Mouse (Mus musculus) frontal cortex, adult 2 months (tissue): ENCODE measurements at regions not wholly inside any gene's neighbourhood (a gene's known extent, or its start where the extent isn't known, plus 50 kb on each side); places are given as distances from the start of the nearest gene placed in this dataset.

Source experiments
- DNase-seq, 2 experiments: peaks; one replicate each; pipeline ENCODE4 v3.0.0; 2022; ENCODE audit warnings: low spot score in 1 of 2; ENCODE audit errors: extremely low spot score in 1 of 2

GRCm38 (mm10) chr9:30775161-30775560 is 147.1 kb downstream of the Adamts15 start:
- no peak for DNase-seq

DNA sequence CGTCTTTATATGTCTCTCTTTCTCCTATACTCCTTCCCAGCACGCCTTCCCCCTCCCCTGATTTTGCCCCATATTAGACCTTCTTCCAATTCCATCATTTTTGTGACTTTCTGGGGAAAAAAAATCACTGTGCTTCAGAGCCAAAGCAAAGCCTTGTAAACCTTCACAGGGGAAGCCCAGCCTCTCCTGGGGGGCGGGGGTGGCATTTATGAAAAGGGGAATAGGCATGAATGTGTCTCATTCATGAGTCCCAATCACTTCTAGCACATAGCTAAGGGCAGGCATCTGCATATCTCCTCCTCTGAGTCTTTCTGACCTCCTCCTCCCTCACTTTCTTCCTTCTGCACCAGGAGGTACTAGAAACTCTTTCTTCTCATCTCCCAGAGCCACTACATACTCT is 149.8 kb downstream of the Adamts15 start:
- no peak for DNase-seq

DNA sequence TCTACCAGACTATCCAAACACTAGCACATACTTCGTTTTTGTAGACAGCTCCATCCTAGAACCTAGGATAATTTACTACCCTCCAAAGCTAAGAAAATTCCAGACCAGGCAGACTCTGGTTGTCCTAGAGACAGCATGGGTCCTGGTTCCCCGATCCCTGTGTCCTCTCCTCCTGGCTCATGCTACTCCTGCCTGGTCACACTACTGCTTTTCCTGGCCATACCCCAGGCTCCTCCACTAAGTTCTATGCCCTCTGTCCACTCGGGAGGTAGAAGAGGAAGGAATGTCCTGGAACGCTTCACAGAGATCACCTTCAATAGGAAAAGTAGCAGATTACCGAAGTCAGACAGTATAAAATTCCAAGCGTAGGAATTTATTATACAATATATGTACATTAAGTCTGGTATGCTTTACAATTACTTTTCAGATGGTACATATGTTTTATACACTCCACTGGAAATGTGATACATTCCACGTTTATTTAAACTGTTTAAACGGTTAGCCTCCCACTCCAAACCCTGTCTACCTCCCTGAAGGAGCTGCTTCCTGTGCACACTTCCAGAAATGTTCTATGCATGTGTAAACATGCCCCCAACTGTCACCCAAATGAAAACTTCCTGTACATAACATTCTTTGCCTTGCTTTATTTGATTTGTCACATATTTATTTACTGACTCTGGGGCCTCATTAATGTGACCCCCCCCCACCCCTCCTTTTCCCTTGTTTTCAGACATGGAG is 151.6 kb downstream of the Adamts15 start:
- no peak for DNase-seq

DNA sequence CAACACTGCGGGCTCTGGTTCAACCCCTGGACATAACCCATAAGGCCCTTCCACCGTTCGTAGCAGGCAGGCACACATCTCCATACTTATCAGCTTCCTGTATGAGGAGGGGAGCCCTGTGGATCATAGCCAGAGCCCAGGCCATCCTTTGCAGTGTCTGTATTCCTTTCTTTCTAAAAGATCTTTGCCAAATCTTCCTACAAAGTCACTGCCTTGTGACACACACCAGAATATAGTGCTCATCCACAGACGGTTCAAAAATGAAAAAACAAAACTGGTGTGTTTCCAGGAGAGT is 152.9 kb downstream of the Adamts15 start:
- DNase-seq = no peak

DNA sequence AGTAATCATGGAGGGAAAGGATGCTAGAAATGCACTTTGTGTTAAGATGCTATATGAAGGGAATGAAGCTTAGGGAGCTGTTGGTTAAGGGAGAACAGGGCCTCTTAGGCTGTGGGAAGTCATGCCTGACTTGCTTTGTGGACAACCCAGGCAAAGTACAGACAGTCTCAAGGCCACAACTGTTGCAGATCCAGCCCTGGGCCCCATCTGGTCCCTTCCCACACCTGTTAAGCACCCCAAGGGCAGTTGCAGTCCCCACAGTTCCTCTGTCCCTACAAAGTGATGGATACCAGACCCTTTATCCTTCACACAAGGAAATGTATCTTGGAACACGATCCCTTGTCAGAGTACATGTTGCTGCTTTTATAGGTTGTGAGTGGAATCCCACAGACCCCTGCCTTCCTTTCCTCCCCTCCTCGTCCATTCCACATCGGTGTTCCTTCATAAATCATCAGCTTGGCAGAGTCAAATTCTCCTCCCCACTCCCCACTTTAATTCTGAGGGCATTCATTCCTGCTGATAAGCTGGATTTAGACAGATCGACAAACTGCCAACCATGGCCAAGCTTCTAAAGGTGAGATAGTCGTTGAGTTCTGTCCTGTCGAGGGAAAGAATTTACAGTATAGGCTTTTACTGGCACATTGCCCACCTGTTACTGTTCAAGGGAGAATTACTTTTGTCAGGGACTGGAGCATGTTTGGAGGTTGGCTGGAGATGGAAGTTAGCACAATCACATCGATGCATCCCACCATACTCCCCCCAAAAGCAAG is 153.4 kb downstream of the Adamts15 start:
- DNase-seq = no peak

- DNase-seq = no peak
Measured at GRCm38 (mm10) chr9:30766701-30767100, 155.6 kb downstream of the Adamts15 start.

DNA sequence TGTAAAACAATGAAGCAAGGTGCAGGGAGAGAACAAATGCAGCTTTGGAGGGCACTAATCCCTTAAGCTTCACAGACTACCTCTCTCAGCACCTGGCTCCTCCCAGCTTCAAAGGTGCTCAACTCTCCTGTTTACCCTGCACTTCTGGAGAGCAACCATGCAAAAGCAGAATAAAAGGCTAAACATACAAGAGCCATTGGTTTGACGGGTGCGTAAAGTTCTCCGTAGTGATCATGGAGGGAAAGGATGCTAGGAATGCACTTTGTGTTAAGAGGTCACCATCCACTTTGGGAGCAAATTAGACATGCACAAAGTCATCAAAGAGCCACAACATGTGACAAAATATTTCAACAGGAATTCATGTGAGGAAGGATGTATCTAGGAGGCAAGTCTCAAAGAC is 156.1 kb downstream of the Adamts15 start:
- DNase-seq = no peak

DNA sequence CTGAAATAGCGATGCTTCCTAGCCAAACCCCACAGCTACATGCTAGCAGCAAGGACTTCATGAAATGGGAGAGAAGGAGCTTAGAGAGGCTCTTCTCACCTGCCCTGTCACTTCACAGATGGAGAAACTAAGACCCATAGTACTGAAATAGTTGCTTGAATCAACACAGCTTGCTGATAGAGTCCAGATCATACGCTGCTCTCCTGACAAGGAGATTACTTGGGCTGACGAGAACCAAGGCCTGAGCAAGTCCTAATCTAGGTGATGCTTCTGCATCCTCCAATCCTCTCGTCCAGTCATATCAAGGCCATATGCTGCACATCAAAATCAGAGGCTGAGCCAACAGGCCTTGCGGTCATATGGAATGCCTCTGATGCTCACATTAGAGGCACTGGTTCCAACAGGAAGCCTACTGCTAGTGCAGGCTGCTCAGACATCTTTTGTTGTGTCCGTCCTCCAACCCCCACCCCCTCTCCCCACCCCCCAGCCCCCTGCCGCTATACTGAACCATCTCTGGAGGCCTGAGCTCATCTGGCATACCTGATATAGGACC is 157.2 kb downstream of the Adamts15 start:
- DNase-seq = no peak

- DNase-seq = peak in 1 of 2 experiments; percentile 2
Measured at GRCm38 (mm10) chr9:30762913-30763312, 159.3 kb downstream of the Adamts15 start.

GRCm38 (mm10) chr9:30758121-30758520 is 164.1 kb downstream of the Adamts15 start:
- DNase-seq = no peak

DNA sequence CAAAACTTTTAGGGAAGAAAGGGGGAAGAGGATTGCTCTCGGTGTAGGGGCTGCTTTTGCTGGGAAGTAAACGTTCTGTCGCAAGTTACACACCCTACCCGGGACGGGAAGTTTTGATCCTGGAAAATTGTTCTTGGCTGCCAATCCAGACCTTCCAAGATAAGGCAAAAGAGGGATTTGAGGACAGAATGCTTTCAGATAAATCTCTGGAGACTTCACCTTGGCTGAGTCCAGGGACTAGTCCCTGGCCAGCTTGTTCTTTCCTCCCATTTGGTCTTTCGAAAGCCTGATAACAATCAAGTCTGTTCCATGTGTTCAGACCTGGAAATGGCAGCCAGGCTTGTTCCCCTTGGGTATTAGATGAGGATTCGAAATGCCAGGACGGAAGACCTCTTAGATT is 164.8 kb downstream of the Adamts15 start:
- DNase-seq = no peak

- no peak for DNase-seq
Measured at GRCm38 (mm10) chr9:30756796-30757195, 165.5 kb downstream of the Adamts15 start.

DNA sequence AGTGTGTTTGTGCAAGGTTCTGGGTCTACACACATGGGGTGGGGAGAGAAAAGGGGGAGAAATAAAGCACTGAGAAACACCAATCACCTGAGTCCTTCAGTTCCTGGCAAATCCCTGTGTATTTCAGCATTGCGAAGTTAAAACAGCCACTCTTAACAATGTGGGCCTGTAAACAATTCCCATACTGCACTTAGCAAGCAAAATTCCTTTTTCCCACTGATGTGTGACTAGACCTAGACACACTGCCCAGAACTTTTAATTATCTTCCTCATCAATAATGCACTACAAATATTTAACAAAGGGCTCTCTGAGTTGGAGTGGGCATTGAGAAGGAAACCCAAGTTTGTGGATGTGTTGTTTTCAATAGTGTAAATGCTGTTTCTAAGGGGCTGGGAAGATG is 166.7 kb downstream of the Adamts15 start:
- no peak for DNase-seq

DNA sequence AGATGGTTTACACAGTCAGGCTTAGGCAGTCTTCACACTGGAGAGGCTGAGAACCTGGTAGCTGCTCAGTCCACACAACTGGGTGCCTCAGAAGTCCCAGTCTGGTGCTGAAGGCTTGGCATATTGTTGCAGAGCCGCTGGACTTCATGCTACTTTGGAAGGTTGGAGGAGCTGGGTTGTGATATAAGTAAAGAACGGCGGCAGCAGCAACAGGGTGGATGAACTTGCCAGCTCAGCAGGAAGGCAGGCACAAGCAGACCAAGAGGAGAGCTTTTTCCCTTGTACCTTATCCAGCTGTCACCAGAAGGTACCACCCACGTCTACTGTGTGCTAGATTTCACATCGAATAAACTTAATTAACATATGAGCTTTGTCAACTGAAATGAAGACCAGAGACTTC is 167.4 kb downstream of the Adamts15 start:
- DNase-seq = no peak

DNA sequence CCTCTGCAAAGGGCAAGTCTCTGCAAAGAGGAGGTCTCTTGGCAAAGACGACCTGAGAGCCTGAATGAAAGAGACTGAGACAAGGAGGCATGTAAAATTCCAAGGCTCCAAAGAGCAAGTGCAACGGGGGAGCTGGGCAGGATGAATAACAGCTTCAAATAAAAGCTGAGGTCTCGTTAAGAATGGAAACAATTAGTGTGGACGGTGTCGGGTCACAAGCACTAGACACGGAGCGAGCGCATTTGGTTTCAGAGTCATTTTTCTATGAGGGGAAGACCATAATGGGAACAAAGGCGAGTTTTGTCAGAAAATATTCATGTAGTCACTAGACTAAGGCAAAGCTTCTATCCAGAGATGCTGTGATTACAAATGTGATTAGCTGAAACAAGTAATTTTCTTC is 178.8 kb downstream of the Adamts15 start:
- no peak for DNase-seq

DNA sequence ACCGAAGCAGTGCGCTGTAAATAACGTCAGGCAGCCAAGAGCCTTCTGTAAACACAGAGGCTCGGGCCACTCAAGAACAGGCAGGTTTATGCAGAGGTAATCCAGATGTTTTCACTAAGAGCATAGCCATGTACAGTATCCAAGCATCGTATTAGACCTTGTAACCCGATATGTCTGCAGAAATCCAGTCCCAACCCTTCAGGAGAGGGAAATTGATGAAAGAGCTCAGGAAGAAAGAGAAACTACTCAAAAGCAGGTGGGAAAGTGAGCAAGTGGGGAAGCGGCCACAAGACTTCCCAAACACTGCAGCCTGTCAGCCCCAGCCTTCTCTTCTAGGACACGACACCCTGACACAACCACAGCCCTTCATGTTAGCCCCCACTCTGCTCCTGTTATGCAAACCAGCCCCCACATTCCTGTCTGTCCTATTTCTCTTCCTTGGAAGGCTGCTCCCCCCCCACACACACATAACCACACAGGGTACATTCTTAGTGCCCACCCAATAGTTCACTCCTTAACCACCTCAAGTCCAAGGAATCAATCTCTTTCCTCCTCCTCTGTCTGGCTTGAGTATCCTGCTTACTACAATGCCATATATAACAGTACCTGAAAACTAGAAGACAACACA is 179.7 kb downstream of the Adamts15 start:
- DNase-seq = no peak

DNA sequence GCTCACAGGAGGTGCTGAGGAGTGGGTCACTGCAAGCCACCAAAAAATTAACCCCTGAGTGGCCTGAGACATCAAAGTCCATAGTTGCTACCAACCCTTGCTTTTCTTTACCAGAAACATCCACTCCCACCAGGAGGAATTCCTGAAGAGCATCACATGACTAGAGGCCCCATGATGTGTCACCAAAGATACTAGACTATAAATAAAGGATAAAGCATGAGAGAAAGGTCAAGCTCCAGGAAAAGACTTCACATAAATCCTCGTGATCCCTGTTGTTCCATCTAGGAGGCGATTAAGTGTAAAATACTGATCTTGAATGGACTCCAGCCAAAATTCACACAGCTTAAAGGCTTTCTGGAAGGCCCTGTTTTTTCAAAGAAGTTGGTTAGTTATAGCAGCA is 190.6 kb downstream of the Adamts15 start:
- no peak for DNase-seq

GRCm38 (mm10) chr9:30723364-30724070 is 198.7 kb downstream of the Adamts15 start:
- no peak for DNase-seq

- DNase-seq = no peak
Measured at GRCm38 (mm10) chr9:30721861-30722260, 200.4 kb downstream of the Adamts15 start.

DNA sequence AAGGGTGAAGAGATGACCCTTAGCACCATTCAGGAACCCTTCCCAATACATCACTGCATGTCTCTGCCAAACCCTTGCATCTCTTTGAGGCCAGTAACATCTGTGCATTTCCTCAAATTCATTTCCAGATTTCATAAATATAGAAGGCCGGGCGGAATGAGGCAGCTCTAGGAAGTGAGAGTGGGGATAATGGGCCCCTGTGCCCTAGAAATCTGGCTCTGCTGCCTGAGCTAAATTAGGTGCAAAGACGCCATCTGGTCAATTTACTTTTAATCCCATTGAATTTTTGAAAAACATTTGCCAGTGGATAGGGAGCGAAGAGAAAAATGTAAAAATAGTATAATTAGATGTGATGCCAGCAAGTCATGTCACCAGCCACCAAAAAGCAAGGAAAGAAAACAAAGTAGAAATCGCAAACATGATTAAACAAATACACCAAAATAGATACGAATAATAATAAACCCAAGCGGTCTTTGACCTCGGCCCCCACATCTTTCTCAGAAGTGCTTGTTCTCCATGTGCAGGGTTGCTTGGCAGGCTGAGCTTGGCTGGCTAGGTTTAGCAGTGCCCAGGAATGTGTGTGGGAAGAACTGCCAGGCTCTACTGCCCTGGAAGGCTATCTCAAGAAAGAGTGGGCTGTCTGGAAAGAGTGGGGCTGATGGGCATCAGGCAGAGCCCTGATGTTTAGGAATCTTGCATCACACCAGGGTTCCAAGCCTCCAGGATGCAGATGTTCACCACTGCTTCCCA is 205.7 kb downstream of the Adamts15 start:
- DNase-seq = peak in 1 of 2 experiments; percentile 7
